Mouse (Mus musculus) hindlimb bud, embryonic 11.5 days (tissue): ENCODE data around the gene Snap47.

Experiments
- DNase-seq: peaks from one replicate; pipeline ENCODE4 v3.0.0-alpha.2; 2012; ENCODE audit warnings: low read depth, low spot score; ENCODE audit errors: extremely low spot score

Gene Snap47

DNA sequence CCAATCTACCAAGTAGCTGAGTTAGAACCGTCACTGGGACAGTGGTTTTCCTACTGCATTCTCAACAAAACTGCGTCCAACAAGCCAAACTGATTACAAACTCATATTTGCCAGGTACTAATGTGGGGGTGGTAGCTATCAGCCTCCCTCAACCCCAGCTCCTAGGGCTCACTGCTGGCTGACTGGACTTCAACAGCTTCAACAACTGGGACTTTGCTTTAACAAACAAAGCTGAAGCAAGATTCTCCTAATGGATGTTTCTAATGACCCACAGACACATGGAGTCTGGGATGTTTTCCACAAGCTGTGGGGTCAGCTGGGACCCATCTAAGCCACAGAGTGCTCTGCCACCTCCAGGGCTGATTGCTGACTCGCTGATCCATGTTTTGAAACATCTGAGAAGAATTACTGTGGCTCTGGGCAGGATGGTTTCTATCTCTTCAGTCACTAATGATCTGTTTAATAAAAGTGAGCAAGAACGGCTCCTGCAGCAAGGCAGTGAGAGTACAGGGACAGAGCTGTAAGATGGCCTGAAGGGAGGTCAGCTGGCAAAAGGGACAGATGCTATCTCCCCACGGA lies 27.9 kb downstream of the Snap47 start:
- no peak for DNase-seq

DNA sequence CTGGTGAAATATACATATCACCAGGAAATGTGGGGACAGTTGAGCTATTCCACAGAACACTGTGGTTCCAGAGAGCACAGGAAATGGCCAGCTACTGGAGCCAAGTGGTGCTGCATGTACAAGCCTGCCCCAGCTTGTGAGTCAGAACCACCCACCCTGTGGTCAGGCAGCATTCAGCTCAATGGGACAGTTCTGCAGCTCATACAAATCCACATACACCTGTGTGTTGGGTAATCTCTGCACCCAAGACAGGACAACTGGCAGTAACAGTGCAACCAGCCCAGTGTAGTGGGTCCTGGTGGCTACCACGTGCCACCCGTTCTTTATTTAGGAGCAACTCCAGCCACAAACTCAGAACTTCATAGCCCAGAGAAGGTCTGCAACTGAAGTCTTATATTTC lies 29.0 kb downstream of the Snap47 start:
- no peak for DNase-seq

DNA sequence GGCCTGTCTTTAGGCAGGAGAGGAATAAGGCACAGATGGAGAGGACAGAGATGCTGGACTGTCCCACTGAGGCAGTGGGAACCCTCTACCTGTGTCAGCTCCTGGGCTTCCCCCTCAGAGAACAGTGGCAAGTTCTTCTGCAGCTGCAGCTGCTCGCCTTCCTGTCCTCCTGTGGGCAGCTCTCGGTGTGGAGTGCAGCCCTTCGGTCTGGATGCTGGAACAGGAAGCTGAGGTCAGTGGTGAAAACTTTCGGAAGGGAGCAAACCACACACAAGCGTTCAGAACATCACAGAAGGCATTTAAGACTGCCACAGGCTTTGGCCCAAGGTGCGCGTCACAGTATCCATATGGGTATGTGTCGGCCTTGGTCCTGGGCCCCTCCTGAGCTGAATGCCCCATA lies 29.6 kb downstream of the Snap47 start:
- no peak for DNase-seq

DNA sequence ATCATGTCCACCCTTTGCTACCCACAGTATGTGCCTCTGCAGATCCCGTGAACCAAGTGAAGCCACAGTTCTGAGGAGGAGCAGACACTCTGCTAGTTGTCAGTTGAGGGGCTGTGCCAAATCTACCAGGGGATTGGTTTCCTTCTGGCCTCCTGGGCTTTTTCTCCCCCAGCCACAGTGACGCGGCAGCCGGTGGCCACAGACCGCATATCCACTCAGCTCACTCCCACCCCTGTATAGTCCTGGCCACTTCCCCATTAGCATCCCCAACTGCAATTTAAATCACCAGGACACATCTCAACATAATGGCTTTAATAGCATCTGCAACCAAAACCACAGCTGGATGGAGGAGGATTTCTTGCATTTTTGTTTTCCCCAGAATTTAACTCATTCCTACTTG lies 32.3 kb downstream of the Snap47 start:
- no peak for DNase-seq

DNA sequence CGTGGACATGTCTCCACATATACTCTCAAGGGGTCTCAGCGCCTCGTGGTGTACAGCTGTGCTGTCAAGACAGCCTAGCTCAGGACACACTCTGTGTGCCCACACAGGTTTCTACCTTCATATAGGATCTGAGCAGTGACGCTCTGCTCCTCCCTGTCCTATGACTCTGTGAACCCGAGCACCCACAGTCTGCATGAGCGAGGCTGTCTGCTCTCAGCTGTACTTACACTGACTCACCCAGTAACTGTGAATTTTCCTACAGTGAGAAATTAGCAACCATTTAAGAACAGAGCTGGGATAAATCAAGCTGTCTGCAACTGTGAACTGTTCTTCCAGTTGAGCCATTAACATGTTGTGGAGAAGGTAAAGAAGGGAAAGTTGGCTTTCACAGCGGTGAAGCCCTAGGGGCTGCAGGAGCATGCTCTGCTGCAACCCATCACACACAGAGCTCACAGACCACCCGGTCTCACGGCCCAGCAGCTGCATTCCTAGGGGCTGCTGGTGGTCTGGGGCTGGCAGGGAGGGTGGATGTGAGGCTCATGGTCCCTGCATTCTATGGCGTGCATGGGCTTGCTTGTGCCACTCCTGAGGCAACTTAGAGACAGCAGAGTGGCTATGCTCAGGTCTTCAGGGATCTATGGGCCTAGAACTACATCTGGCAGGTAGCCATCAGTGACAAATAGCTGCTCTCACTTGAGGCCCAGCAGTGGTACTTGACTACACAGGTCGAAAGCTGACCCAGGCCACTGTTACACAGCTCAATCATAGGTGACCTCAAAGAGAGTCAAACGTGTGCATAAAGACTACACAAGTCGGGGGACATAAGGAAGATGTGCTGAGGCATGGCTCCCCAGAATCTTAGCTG lies 37.8 kb downstream of the Snap47 start:
- DNase-seq, result no peak

DNA sequence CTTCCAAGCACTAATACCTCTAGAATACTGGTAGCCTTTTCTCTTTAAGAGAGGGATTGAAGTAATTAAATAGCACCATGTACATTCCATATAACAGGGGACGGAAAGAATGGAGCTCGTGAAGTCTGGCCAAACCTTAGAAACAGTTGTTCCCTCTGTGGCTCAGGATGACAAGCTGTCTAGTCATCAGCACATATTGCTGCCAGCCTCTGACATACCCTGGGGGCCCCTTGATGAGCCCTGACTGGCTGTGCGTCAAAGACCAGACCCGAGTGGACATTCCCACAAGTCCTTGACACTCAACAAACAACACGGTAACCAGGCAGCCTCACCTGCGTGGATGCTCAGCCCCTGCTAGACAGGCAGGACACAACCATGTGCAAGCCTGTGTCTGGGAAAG lies 38.9 kb downstream of the Snap47 start:
- DNase-seq, result no peak

DNA sequence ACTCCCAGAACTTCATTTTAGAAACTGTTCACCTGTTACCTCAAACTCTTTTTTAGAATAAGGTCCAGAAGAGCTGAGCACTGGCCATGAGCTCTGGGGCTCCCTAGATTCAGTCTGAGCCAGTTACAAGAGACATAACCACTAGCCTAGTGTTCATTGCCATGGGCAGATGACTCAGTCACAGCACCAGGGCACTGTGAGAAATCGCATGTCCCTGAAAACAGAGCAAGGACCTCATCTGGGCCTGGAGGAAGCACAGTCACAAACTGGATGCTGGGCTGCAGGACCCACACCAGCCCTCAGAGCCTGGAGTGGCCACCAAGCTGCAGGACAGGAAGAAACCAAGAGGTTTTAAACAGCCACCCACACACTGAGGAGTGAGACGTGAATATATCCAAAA lies 40.1 kb downstream of the Snap47 start:
- DNase-seq, result no peak

DNA sequence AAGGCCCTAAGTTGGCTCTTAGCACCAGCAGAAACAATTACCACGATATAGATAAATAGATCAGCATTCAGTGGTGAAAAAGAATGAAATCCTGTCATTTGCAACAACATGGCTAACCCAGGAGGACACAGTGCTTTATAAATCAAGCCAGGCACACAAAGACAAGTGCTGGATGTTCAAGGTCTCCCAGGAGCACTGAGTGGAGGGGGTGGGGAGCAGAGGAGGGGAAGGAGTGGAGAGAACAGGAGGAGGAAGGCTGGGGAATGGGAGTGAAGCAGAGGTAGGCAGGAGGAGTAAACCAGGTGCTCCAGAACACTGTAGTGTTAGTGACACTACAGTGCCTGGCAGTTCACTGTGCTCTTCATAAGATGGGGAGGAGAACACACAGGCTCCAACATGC lies 45.2 kb downstream of the Snap47 start:
- no peak for DNase-seq

DNA sequence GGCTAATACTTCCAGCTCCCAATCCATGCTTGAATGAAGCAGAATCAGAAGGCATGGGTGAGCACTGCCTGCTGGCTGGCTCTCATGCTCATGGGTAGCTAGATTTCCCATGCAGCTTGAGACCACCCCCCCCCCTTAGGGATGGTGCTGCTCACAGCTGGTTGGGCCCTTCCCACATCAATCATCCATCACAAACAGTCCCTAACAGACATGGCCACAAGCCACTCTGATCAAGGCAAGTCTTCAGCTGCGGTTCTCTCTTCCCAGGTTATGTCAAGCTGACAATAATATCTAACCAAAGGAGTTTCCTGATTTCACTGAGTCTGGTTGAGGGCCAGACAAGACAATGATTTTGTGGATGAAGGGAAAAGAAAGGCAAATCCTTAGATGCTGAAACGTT lies 50.1 kb downstream of the Snap47 start:
- no peak for DNase-seq

DNA sequence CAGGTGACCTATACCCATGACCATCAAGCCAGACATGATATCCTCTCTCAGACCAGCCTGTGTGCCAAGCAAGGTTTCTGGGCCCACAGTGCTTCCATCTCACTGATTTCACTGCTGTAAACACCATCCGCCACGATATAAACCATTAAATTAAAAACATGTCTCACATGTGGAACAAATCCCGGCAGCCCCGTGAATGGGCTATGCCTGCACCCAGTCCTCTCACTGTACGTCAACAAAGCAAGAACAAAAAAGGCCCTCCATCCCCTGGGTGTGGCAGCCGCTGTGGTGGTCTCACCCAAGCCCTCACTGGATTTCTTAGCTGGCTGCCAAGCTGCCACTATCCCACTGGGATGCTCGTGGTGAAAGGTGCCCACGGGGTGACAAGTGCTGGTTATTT lies 51.2 kb downstream of the Snap47 start:
- no peak for DNase-seq

DNA sequence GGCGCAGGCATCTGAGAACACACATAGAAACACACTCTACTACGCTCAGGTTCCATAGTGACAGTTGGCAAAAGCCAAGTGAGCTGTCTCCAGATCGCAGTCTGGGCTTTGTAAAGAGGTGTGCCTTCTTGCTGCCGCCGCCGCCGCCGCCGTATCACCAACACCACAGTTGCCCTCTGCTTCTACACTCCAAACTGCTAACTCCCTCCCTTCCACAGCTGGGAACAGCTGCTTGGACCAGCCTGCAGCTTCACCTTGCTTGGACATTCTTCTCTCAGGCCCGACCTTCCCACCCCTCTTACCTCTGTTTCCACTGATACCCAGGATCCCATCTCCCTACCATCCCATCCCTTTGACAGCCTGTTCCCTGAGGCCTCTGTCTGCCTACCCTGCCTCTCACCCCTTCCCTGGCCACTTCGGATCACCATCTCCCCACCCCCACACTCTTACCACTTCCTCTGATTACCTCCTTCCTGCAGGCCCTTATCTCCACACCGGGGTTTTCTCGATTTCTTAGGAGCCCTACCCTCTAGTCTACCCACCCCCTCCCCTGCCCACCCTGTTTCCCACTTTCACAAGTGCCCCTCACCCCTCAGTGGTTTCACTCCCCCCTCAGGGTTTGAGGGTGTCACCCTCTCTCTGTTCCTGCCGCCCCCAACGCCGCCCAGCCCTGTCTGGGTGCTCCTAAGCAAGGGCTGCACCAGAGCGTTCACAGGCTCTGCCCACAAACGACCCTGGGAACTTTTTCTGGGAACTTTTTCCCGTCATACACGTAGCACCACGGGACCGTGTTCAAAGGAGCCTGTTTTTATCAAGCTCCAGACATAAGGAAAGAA lies 53.2 kb downstream of the Snap47 start:
- no peak for DNase-seq

DNA sequence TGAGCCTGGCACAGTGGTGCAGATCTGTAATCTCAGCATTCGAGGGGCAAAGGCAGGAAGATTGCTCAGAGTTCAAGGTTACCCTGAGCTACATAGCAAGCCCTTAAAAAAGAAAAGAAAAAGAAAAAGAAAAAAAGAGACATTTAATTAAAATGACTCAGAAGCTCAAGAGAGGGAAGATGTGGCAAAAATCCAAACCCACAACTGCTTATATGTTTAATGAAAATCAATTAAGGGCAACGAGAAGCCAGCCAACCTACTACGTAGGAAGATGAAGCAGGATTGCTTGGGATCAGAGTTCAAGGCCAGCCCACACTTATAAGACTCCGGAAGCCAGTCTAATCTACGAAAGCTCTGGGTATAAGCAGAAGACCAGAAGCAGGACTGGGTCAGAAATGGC lies 56.5 kb downstream of the Snap47 start:
- DNase-seq, result no peak

DNA sequence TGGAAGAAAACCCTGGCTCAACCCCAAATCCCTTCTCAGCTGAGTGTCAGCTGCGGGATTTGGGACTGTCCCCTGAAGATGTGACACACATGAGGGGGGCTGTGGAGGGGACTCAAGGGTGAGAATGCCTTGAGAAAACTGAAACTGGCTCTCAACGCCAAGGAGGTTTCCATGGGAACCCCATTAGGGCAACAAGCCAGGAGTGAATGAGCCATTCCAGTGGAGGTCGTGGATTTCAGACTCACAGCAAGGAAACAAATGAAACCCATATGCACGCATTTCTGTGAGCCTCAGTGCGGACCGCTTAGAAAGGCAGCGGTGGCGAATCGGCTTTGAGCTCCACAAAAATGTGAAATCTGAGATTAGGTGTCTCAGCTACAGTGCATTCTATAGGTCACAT lies 57.4 kb downstream of the Snap47 start:
- peak; percentile 71 for DNase-seq

DNA sequence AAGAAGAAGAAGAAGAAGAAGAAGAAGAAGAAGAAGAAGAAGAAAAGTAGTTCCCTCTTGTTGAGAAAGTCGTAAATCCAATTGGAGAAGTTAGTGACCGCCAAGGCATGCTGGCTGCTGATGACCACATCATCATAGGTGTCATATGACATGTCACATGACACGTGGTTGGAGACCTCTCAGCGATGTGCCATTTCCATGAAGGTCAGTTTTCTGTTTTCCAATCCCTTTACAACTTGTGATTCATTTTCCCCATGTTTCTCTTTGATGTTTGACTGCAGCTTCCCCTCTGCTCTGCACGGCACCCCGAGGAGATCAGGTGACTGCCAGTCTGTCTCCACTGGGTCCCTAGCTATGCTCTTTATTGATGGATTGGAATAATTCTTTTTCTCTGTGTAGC lies 58.7 kb downstream of the Snap47 start:
- DNase-seq, result no peak

DNA sequence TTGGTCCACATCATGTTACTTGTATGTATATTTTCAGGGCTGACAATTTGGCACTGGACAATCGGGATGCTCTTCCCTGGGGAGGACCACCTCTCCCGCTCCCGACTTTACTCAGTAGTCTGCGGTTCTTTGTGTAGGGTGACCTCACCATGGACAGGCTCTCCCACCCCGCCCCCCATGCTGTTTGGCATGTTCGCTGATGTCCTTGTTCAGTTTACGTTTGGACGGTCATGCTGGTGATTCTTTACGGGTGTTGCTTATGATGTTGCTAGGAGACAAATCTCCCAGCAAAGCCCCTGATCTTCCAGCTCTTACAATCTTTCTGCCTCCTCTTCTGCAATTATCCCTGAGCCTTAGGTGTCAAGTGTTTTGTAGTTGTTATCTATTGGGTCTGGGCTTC lies 60.5 kb downstream of the Snap47 start:
- DNase-seq, result no peak

DNA sequence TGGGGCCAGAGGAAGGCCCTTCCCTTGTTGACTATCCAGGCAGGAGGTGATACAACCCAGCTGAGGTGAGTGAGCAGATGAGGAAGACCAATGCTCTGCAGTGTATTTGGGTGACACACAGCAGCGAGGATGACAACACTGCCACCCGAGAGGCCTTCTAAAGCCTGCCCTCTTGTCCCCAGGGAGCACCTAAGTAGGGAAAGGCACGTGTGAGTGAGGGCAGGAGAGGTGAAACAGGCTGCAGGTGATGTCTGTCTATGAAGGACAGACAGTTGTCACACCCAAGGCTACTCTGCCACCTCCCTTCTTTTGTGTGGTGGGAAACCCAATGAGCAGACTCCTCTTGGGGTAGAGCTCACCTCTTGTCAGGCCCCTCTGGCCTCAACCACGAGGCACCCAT lies 61.4 kb downstream of the Snap47 start:
- DNase-seq, result no peak

DNA sequence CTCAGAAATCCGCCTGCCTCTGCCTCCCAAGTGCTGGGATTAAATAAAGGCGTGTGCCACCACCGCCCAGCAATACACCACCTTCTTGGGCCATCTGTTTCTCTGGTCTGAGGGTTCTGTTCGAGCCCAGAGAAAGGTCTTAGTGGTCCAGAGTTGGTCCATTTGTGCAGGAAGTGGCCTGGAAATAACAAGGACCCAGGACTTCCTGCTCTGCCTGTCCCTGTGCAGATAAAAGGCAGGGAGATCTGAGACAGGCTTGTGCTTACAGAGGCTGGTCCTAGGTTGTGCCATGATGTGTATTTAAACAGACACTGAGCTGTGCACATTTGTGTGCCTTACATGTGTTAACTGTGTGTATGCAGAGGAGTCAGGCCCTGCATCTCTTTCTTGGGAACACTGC lies 62.2 kb downstream of the Snap47 start:
- DNase-seq, result no peak

DNA sequence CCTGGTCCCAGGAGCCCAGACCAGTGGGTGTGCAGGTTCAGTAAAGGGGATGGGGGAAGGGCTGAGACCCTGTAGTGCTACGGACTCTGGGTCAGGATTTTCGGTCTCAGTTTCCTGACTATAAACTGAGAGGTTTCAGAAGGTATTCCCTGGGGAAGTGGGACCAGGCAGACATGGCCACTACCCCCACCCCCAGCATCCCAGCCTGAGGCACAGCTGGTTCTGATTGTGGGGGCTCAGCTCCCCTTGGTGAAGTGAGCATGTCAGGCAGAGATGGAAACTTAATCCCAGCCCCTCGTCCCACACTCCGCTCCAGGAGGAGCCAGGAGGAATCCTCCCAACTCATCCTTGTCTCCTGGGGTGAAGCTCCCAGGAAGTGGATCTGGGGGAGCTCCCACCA lies 63.5 kb downstream of the Snap47 start:
- no peak for DNase-seq

DNA sequence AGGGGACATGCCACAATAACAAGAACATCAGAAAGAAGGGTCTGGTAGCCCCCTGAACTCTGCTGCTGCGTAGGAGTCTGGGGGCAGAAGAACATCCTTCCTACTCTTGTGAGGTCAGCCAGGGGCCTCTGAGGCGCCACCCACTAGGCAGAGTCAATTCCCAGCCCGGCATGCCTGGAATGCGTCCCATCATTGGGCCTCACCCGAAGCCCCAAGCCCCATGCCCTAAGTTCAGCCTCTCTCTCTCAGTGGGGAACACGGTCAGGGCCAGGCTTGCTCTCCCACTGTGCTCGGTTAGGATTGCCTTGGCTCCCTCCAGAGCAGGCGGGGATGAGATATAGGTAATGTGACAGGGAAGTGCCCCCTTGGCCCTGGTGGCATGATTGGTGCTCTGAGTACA lies 65.9 kb downstream of the Snap47 start:
- no peak for DNase-seq

DNA sequence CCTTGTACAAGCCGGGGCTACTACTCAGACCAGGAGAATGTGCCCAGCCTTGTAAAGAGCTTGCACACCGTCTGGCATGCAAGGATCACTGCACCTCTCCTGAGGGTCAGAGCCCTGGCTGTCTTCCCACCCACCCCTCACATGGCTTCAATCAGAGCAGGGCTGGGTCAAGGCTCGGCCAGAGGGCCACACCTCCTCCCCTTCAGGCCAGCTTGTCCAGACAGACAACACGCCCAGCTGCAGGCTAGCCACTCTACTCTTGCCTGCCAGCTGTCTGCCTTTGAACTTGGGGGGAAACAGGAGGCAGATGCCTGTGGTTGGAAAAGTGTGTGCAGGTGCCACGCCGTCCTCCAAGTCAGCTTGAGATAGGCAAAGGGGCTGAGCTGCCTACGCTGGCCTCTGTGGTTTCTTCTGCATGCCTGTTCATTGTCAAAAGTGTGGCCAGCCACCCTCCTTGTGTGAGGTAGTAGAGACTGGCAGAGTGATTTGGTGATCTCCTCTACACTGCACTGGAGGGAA lies 66.5 kb downstream of the Snap47 start:
- no peak for DNase-seq

DNA sequence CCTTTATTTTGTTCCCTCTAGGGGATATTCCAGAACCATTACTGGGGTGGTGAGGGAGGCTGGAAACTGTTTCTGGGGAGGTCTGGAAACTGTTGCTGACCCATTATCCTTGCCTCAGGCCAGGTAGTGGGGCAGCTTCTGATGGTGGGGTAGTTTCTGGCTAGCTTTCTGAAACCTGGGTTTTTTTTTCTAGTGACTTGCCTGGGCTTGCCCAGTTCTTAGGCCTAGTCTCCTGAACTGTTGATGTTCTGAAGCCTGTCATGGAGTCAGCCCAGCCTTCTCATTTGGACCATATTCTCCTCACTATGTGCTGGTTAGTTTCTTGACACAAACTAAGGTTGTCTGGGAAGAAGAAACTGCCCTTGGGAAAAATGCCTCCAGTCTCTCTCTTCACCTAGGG lies 71.4 kb downstream of the Snap47 start:
- DNase-seq, result no peak

DNA sequence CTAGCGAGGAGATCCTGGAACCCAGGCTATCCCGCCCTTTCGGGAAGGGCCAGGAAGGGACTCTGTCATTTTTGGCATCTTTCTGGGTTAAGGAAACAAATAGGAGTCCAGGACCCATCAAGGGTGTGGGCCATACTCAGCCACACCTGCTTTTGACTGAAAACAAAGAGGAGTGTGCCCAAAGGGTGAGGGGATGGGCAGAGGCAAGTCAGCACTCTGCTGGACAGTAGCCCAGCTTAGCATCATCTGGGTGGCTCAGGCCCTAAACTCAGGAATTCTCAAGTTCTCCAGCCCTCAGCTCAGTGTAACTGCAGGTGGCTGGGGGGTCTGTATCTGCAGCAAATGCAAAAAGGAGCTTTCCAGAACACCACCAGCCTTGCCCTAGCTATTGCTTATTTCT lies 73.0 kb downstream of the Snap47 start:
- no peak for DNase-seq
